Mouse (Mus musculus): ENCODE results near the gene Ctnna2.

GRCm38 (mm10) chr6:77354826-77355225 lies 624.7 kb downstream of the Ctnna2 start:
- TF ChIP-seq GATA1 (IDR thresholded peaks at IDR 0.05; ENCODE audit: borderline replicate concordance, low read length) (no peak), FLI1 (IDR thresholded peaks at IDR 0.05; ENCODE audit: low read length) (no peak)
